Mouse (Mus musculus): ENCODE data around the gene Lyzl6. TPM values are rescaled to one million over a fixed set of nuclear protein-coding genes. Genes with fewer than 3 reads are reported as not detected.
A peak's percentile ranks its signal among the peaks of the same experiment; 100 is the strongest.
"Not testable (repeated sequence)": the region's sequence is repeated elsewhere in the genome, so short reads cannot be mapped to it uniquely, and the experiment has no call there.

Gene Lyzl6
- polyA plus RNA-seq (2015; fragmentation: Nextera tagmentation; extraction: Ambion mirVana), result not detected in 2 replicates

- H3K27ac ChIP-seq (ENCODE audit: low read length), result no peak within 1 kb of the TSS
- H3K4me3 ChIP-seq (replicated peaks; ENCODE audit: low read length), result no peak within 1 kb of the TSS
- no peak within 1 kb of the TSS for H3K9ac ChIP-seq (replicated peaks; ENCODE audit: low read depth, low read length)
- ATAC-seq, result no peak
- no peaks in the 10 kb centered on the region for H3K9me3 ChIP-seq (ENCODE audit: control insufficient read depth, low read length)
- no peaks in the 10 kb centered on the region for H3K4me1 ChIP-seq (replicated peaks; ENCODE audit: control insufficient read depth, insufficient read depth, low read length)
- peaks cover 20% of the 10 kb centered on the region; the same call in 1 of the 2 replicates for H3K27me3 ChIP-seq (replicated peaks; ENCODE audit: control insufficient read depth, insufficient read depth, low read length)
- 78% methylated on average over 3 of the region's 3 CpGs for WGBS
- H3K36me3 ChIP-seq (ENCODE audit: control insufficient read depth, insufficient read depth), result no peaks in the 10 kb centered on the region
- no peak within 1 kb of the TSS for H3K4me2 ChIP-seq (ENCODE audit: low read length)
Measured at GRCm38 (mm10) chr11:103638790-103639189, at the start of gene Lyzl6. Lyzl6 (minus strand) TSS chr11:103638890.

GRCm38 (mm10) chr11:103686706-103687105 is 48.0 kb upstream of the Lyzl6 start:
- Histone ChIP-seq H3K4me3 (replicated peaks; ENCODE audit: low read length) (no peak overlapping the region), H3K4me2 (ENCODE audit: low read length) (no peak overlapping the region), H3K9ac (replicated peaks; ENCODE audit: low read depth, low read length) (no peak overlapping the region), H3K36me3 (ENCODE audit: control insufficient read depth, insufficient read depth) (peaks cover 24% of the 10 kb centered on the region), H3K27ac (ENCODE audit: low read length) (no peak overlapping the region), H3K27me3 (replicated peaks; ENCODE audit: control insufficient read depth, insufficient read depth, low read length) (no peaks in the 10 kb centered on the region), H3K4me1 (replicated peaks; ENCODE audit: control insufficient read depth, insufficient read depth, low read length) (peaks cover 21% of the 10 kb centered on the region), H3K9me3 (ENCODE audit: control insufficient read depth, low read length) (no peaks in the 10 kb centered on the region)
- ATAC-seq, result no peak
- WGBS, result 88% methylated on average over 6 of the region's 6 CpGs

- ATAC-seq, result peak; percentile 87
- peak overlapping the region; percentile 66; the same call in 1 of the 2 replicates for H3K27ac ChIP-seq (ENCODE audit: low read length)
- H3K9ac ChIP-seq (replicated peaks; ENCODE audit: low read depth, low read length), result no peak overlapping the region
- H3K4me1 ChIP-seq (replicated peaks; ENCODE audit: control insufficient read depth, insufficient read depth, low read length), result peaks cover 21% of the 10 kb centered on the region
- H3K9me3 ChIP-seq (ENCODE audit: control insufficient read depth, low read length), result no peaks in the 10 kb centered on the region
- peaks cover 29% of the 10 kb centered on the region for H3K36me3 ChIP-seq (ENCODE audit: control insufficient read depth, insufficient read depth)
- no peak overlapping the region for H3K4me3 ChIP-seq (replicated peaks; ENCODE audit: low read length)
- no peak overlapping the region for H3K4me2 ChIP-seq (ENCODE audit: low read length)
- no peaks in the 10 kb centered on the region for H3K27me3 ChIP-seq (replicated peaks; ENCODE audit: control insufficient read depth, insufficient read depth, low read length)
- WGBS, result 49% methylated on average over 7 of the region's 7 CpGs
Measured at GRCm38 (mm10) chr11:103685261-103685736, 46.6 kb upstream of the Lyzl6 start.

- no peaks in the 10 kb centered on the region for H3K9me3 ChIP-seq (ENCODE audit: control insufficient read depth, low read length)
- no peaks in the 10 kb centered on the region for H3K27me3 ChIP-seq (replicated peaks; ENCODE audit: control insufficient read depth, insufficient read depth, low read length)
- 60% methylated on average over 11 of the region's 11 CpGs for WGBS
- no peak overlapping the region for H3K4me2 ChIP-seq (ENCODE audit: low read length)
- H3K36me3 ChIP-seq (ENCODE audit: control insufficient read depth, insufficient read depth), result peaks cover 34% of the 10 kb centered on the region
- H3K4me3 ChIP-seq (replicated peaks; ENCODE audit: low read length), result no peak overlapping the region
- H3K9ac ChIP-seq (replicated peaks; ENCODE audit: low read depth, low read length), result no peak overlapping the region
- peaks cover 19% of the 10 kb centered on the region for H3K4me1 ChIP-seq (replicated peaks; ENCODE audit: control insufficient read depth, insufficient read depth, low read length)
- ATAC-seq, result no peak
- no peak overlapping the region for H3K27ac ChIP-seq (ENCODE audit: low read length)
Measured at GRCm38 (mm10) chr11:103683667-103684334, 45.1 kb upstream of the Lyzl6 start.

GRCm38 (mm10) chr11:103677042-103677441 is 38.4 kb upstream of the Lyzl6 start:
- H3K4me3 ChIP-seq (replicated peaks; ENCODE audit: low read length); H3K27me3 ChIP-seq (replicated peaks; ENCODE audit: control insufficient read depth, insufficient read depth, low read length); H3K9me3 ChIP-seq (ENCODE audit: control insufficient read depth, low read length); ATAC-seq; H3K4me1 ChIP-seq (replicated peaks; ENCODE audit: control insufficient read depth, insufficient read depth, low read length); H3K4me2 ChIP-seq (ENCODE audit: low read length); H3K9ac ChIP-seq (replicated peaks; ENCODE audit: low read depth, low read length); H3K27ac ChIP-seq (ENCODE audit: low read length): not testable (repeated sequence)
- WGBS, result 40% methylated on average over 2 of the region's 2 CpGs
- peaks cover 22% of the 10 kb centered on the region for H3K36me3 ChIP-seq (ENCODE audit: control insufficient read depth, insufficient read depth)

- 33% methylated on average over 3 of the region's 3 CpGs for WGBS
- H3K4me2 ChIP-seq (ENCODE audit: low read length), result no peak overlapping the region
- H3K27ac ChIP-seq (ENCODE audit: low read length), result no peak overlapping the region
- H3K27me3 ChIP-seq (replicated peaks; ENCODE audit: control insufficient read depth, insufficient read depth, low read length), result no peaks in the 10 kb centered on the region
- H3K9me3 ChIP-seq (ENCODE audit: control insufficient read depth, low read length), result no peaks in the 10 kb centered on the region
- H3K4me1 ChIP-seq (replicated peaks; ENCODE audit: control insufficient read depth, insufficient read depth, low read length), result no peaks in the 10 kb centered on the region
- 0 out of 2 replicates have a peak, but pooled peaks have one; percentile 49 for ATAC-seq
- H3K36me3 ChIP-seq (ENCODE audit: control insufficient read depth, insufficient read depth), result peaks cover 18% of the 10 kb centered on the region
- no peak overlapping the region for H3K9ac ChIP-seq (replicated peaks; ENCODE audit: low read depth, low read length)
- H3K4me3 ChIP-seq (replicated peaks; ENCODE audit: low read length), result no peak overlapping the region
Measured at GRCm38 (mm10) chr11:103675556-103675955, 36.9 kb upstream of the Lyzl6 start.

- no peak overlapping the region for H3K4me3 ChIP-seq (replicated peaks; ENCODE audit: low read length)
- no peak overlapping the region for H3K4me2 ChIP-seq (ENCODE audit: low read length)
- ATAC-seq, result peak; percentile 41; the same call in 1 of the 2 replicates
- WGBS, result 19% methylated on average over 13 of the region's 13 CpGs
- H3K27ac ChIP-seq (ENCODE audit: low read length), result no peak overlapping the region
- H3K27me3 ChIP-seq (replicated peaks; ENCODE audit: control insufficient read depth, insufficient read depth, low read length), result no peaks in the 10 kb centered on the region; the same call in 1 of the 2 replicates
- peaks cover 29% of the 10 kb centered on the region for H3K4me1 ChIP-seq (replicated peaks; ENCODE audit: control insufficient read depth, insufficient read depth, low read length)
- no peaks in the 10 kb centered on the region for H3K9me3 ChIP-seq (ENCODE audit: control insufficient read depth, low read length)
- no peaks in the 10 kb centered on the region for H3K36me3 ChIP-seq (ENCODE audit: control insufficient read depth, insufficient read depth)
- no peak overlapping the region for H3K9ac ChIP-seq (replicated peaks; ENCODE audit: low read depth, low read length)
Measured at GRCm38 (mm10) chr11:103666907-103667426, 28.3 kb upstream of the Lyzl6 start.

- H3K36me3 ChIP-seq (ENCODE audit: control insufficient read depth, insufficient read depth), result no peaks in the 10 kb centered on the region
- peak; percentile 84 for ATAC-seq
- peak overlapping the region; percentile 59 for H3K27ac ChIP-seq (ENCODE audit: low read length)
- H3K27me3 ChIP-seq (replicated peaks; ENCODE audit: control insufficient read depth, insufficient read depth, low read length), result no peaks in the 10 kb centered on the region; the same call in 1 of the 2 replicates
- peak overlapping the region; percentile 22 for H3K4me2 ChIP-seq (ENCODE audit: low read length)
- peaks cover 36% of the 10 kb centered on the region for H3K4me1 ChIP-seq (replicated peaks; ENCODE audit: control insufficient read depth, insufficient read depth, low read length)
- no peak overlapping the region for H3K9ac ChIP-seq (replicated peaks; ENCODE audit: low read depth, low read length)
- WGBS, result 11% methylated on average over 10 of the region's 10 CpGs
- H3K4me3 ChIP-seq (replicated peaks; ENCODE audit: low read length), result no peak overlapping the region
- H3K9me3 ChIP-seq (ENCODE audit: control insufficient read depth, low read length), result no peaks in the 10 kb centered on the region
Measured at GRCm38 (mm10) chr11:103666181-103666906, 27.7 kb upstream of the Lyzl6 start.

- H3K9ac ChIP-seq (replicated peaks; ENCODE audit: low read depth, low read length), result no peak overlapping the region
- peak overlapping the region; percentile 49 for H3K27ac ChIP-seq (ENCODE audit: low read length)
- H3K36me3 ChIP-seq (ENCODE audit: control insufficient read depth, insufficient read depth), result no peaks in the 10 kb centered on the region
- H3K9me3 ChIP-seq (ENCODE audit: control insufficient read depth, low read length), result no peaks in the 10 kb centered on the region
- H3K4me2 ChIP-seq (ENCODE audit: low read length), result peak overlapping the region; percentile 22
- no peak overlapping the region for H3K4me3 ChIP-seq (replicated peaks; ENCODE audit: low read length)
- 42% methylated on average over 1 of the region's 1 CpGs for WGBS
- peak; percentile 54 for ATAC-seq
- H3K27me3 ChIP-seq (replicated peaks; ENCODE audit: control insufficient read depth, insufficient read depth, low read length), result no peaks in the 10 kb centered on the region; the same call in 1 of the 2 replicates
- peaks cover 39% of the 10 kb centered on the region for H3K4me1 ChIP-seq (replicated peaks; ENCODE audit: control insufficient read depth, insufficient read depth, low read length)
Measured at GRCm38 (mm10) chr11:103665695-103666094, 27.0 kb upstream of the Lyzl6 start.
